Mouse (Mus musculus): ENCODE measurements around the gene Acvr1.

Gene Acvr1

GRCm38 (mm10) chr2:58487279-58487560 lies 79.7 kb downstream of the Acvr1 start:
- in situ Hi-C loops (cut with MboI; ENCODE audit: low pct_unique_long_range_greater_than_20kb in 1 of 2, low sequenced_read_pairs in 2 of 2, unreplicated experiment in 1 of 2) = no loop called here

- in situ Hi-C loops (cut with MboI; ENCODE audit: low pct_unique_long_range_greater_than_20kb in 1 of 2, low sequenced_read_pairs in 2 of 2, unreplicated experiment in 1 of 2) = no loop called here
Observed at GRCm38 (mm10) chr2:58486441-58487278, 80.3 kb downstream of the Acvr1 start.

- in situ Hi-C loops (cut with MboI; ENCODE audit: low pct_unique_long_range_greater_than_20kb in 1 of 2, low sequenced_read_pairs in 2 of 2, unreplicated experiment in 1 of 2) = no loop called here
Observed at GRCm38 (mm10) chr2:58485683-58486082, 81.3 kb downstream of the Acvr1 start.

- in situ Hi-C loops (cut with MboI; ENCODE audit: low pct_unique_long_range_greater_than_20kb in 1 of 2, low sequenced_read_pairs in 2 of 2, unreplicated experiment in 1 of 2) = no loop called here
Observed at GRCm38 (mm10) chr2:58485152-58485551, 81.8 kb downstream of the Acvr1 start.

- in situ Hi-C loops (cut with MboI; ENCODE audit: low pct_unique_long_range_greater_than_20kb in 1 of 2, low sequenced_read_pairs in 2 of 2, unreplicated experiment in 1 of 2) = no loop called here
Observed at GRCm38 (mm10) chr2:58484284-58484965, 82.5 kb downstream of the Acvr1 start.

- in situ Hi-C loops (cut with MboI; ENCODE audit: low pct_unique_long_range_greater_than_20kb in 1 of 2, low sequenced_read_pairs in 2 of 2, unreplicated experiment in 1 of 2) = no loop called here
Observed at GRCm38 (mm10) chr2:58481450-58482100, 85.4 kb downstream of the Acvr1 start.

GRCm38 (mm10) chr2:58480764-58481163 lies 86.2 kb downstream of the Acvr1 start:
- in situ Hi-C loops (cut with MboI; ENCODE audit: low pct_unique_long_range_greater_than_20kb in 1 of 2, low sequenced_read_pairs in 2 of 2, unreplicated experiment in 1 of 2) = no loop called here

- in situ Hi-C loops (cut with MboI; ENCODE audit: low pct_unique_long_range_greater_than_20kb in 1 of 2, low sequenced_read_pairs in 2 of 2, unreplicated experiment in 1 of 2) = loop anchor here in 1 of 2 experiments (5.0 kb wide), 2 partner anchors 88 to 178 kb away; partner anchors contain the start of genes Acvr1 and Upp2
Observed at GRCm38 (mm10) chr2:58479536-58479935, 87.4 kb downstream of the Acvr1 start.

GRCm38 (mm10) chr2:58478144-58478543 lies 88.8 kb downstream of the Acvr1 start:
- in situ Hi-C loops (cut with MboI; ENCODE audit: low pct_unique_long_range_greater_than_20kb in 1 of 2, low sequenced_read_pairs in 2 of 2, unreplicated experiment in 1 of 2) = loop anchor here in 1 of 2 experiments (5.0 kb wide), 2 partner anchors 89 to 179 kb away; partner anchors contain the start of genes Acvr1 and Upp2

- in situ Hi-C loops (cut with MboI; ENCODE audit: low pct_unique_long_range_greater_than_20kb in 1 of 2, low sequenced_read_pairs in 2 of 2, unreplicated experiment in 1 of 2) = loop anchor here in 1 of 2 experiments (5.0 kb wide), 2 partner anchors 90 to 180 kb away; partner anchors contain the start of genes Acvr1 and Upp2
Observed at GRCm38 (mm10) chr2:58476956-58477715, 89.8 kb downstream of the Acvr1 start.

- in situ Hi-C loops (cut with MboI; ENCODE audit: low pct_unique_long_range_greater_than_20kb in 1 of 2, low sequenced_read_pairs in 2 of 2, unreplicated experiment in 1 of 2) = loop anchor here in 1 of 2 experiments (5.0 kb wide), 2 partner anchors 92 to 182 kb away; partner anchors contain the start of genes Acvr1 and Upp2
Observed at GRCm38 (mm10) chr2:58475578-58475977, 91.4 kb downstream of the Acvr1 start.

GRCm38 (mm10) chr2:58470290-58470689 lies 96.7 kb downstream of the Acvr1 start:
- in situ Hi-C loops (cut with MboI; ENCODE audit: low pct_unique_long_range_greater_than_20kb in 1 of 2, low sequenced_read_pairs in 2 of 2, unreplicated experiment in 1 of 2) = no loop called here

GRCm38 (mm10) chr2:58469816-58470215 lies 97.1 kb downstream of the Acvr1 start, which contains the start of gene Gm17409:
TSS of gene Gm17409 (plus strand) at chr2:58470116.
- in situ Hi-C loops (cut with MboI; ENCODE audit: low pct_unique_long_range_greater_than_20kb in 1 of 2, low sequenced_read_pairs in 2 of 2, unreplicated experiment in 1 of 2) = no loop called here

- in situ Hi-C loops (cut with MboI; ENCODE audit: low pct_unique_long_range_greater_than_20kb in 1 of 2, low sequenced_read_pairs in 2 of 2, unreplicated experiment in 1 of 2) = loop anchor here in 1 of 2 experiments (5.0 kb wide), 1 partner anchor 203 kb away; no protein-coding TSS in a partner anchor
Observed at GRCm38 (mm10) chr2:58458820-58459371, 108.1 kb downstream of the Acvr1 start.

GRCm38 (mm10) chr2:58457488-58457865 lies 109.5 kb downstream of the Acvr1 start:
- in situ Hi-C loops (cut with MboI; ENCODE audit: low pct_unique_long_range_greater_than_20kb in 1 of 2, low sequenced_read_pairs in 2 of 2, unreplicated experiment in 1 of 2) = loop anchor here in 1 of 2 experiments (5.0 kb wide), 1 partner anchor 205 kb away; no protein-coding TSS in a partner anchor

GRCm38 (mm10) chr2:58456843-58457487 lies 110.0 kb downstream of the Acvr1 start:
- in situ Hi-C loops (cut with MboI; ENCODE audit: low pct_unique_long_range_greater_than_20kb in 1 of 2, low sequenced_read_pairs in 2 of 2, unreplicated experiment in 1 of 2) = loop anchor here in 1 of 2 experiments (5.0 kb wide), 1 partner anchor 205 kb away; no protein-coding TSS in a partner anchor

GRCm38 (mm10) chr2:58454095-58454865 lies 112.7 kb downstream of the Acvr1 start:
- in situ Hi-C loops (cut with MboI; ENCODE audit: low pct_unique_long_range_greater_than_20kb in 1 of 2, low sequenced_read_pairs in 2 of 2, unreplicated experiment in 1 of 2) = no loop called here
